Comparison of ENCODE assay signal across 14 mouse cellular contexts in the genomic region with DNA sequence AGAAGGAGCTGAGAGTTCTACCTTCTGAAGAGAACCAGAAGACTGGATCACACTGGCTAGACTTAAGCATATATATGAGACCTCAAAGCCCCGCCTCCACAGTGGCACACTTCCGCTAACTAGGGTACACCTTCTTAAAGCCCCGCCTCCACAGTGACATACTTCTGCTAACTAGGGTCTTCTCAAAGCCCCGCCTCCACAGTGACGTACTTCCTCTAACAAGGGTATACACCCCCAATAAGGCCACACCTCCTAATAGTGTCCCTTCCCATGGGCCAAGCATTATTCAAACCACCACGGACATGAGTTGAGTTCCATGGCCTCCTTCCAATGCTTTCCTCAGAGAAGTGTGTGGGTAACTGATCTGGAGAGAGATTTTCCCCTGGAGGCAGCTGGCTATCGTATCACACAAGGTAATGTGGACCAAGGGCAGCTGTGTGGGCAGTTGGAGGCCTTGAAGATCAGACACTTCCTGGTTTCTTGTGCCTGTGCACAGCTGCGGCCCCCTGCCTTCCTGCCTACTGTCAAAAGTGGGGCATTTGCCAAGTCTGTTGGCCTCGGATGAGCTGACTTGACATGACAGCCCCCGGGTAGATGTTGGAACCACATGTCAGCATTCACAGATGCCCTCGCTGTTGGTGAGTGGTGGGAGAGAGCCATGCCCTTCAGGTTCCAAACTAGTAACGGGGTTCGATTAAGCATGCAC.
DNase-seq lines count a peak whose midpoint lies in the region; ATAC-seq and TF ChIP-seq lines count a peak whose summit lies in the region.
"Had no signal": no experiment of that assay in that cellular context is flagged by ENCODE, and none has a peak within 500 bp of the region (broad histone marks: within the 10 kb centered on the region; RNA-seq: fewer than 3 reads in every experiment).

No protein-coding gene starts in this region.

- TF ChIP-seq POLR2A in cerebellum, adult 2 months (IDR thresholded peaks at IDR 0.05; ENCODE audit: borderline replicate concordance, insufficient read depth, low read length), result no peak

- no peaks in the 10 kb centered on the region for H3K27me3 ChIP-seq in midbrain, postnatal 0 days (ENCODE audit: insufficient read depth, low read length)
- no peaks in the 10 kb centered on the region for H3K27me3 ChIP-seq in midbrain, embryonic 13.5 days
- no peaks in the 10 kb centered on the region for H3K27me3 ChIP-seq in cerebellum, adult 2 months (ENCODE audit: control insufficient read depth, insufficient read depth, low read length)
- H3K27me3 ChIP-seq: heart, embryonic 15.5 days; kidney, embryonic 15.5 days; stomach, embryonic 15.5 days had no signal

- ATAC-seq in cerebellum, adult (ENCODE audit: insufficient number of reproducible peaks, low FRiP score, low TSS enrichment), result peak; percentile 45; the same call in 1 of the 2 replicates
- peak; percentile 35; the same call in 1 of the 2 replicates for ATAC-seq in midbrain, postnatal 0 days (ENCODE audit: low FRiP score)
- ATAC-seq in midbrain, embryonic 13.5 days, result no peak
- ATAC-seq in megakaryocyte progenitor cell, adult 5-6 weeks (replicated peaks; ENCODE audit: poor library complexity), result peak; percentile 37

- H3K36me3 ChIP-seq in midbrain, postnatal 0 days (ENCODE audit: insufficient read depth, low read length), result peaks cover 29% of the 10 kb centered on the region
- H3K36me3 ChIP-seq in midbrain, embryonic 13.5 days, result peaks cover 59% of the 10 kb centered on the region
- H3K36me3 ChIP-seq: G1E; heart, embryonic 15.5 days; kidney, embryonic 15.5 days; stomach, embryonic 15.5 days had no signal

- H3K4me1 ChIP-seq in midbrain, postnatal 0 days (ENCODE audit: insufficient read depth, low read length), result no peaks in the 10 kb centered on the region
- H3K4me1 ChIP-seq in midbrain, embryonic 13.5 days (replicated peaks), result peaks cover 6% of the 10 kb centered on the region; the same call in 1 of the 2 replicates
- peaks cover 39% of the 10 kb centered on the region for H3K4me1 ChIP-seq in cerebellum, adult 2 months (ENCODE audit: control insufficient read depth, insufficient read depth, low read length)
- H3K4me1 ChIP-seq: heart, embryonic 15.5 days; kidney, embryonic 15.5 days; stomach, embryonic 15.5 days had no signal

- no peaks in the 10 kb centered on the region for H3K9me3 ChIP-seq in midbrain, postnatal 0 days (ENCODE audit: low read length)
- no peaks in the 10 kb centered on the region for H3K9me3 ChIP-seq in midbrain, embryonic 13.5 days
- H3K9me3 ChIP-seq: heart, embryonic 15.5 days; kidney, embryonic 15.5 days; stomach, embryonic 15.5 days had no signal

- no peak overlapping the region for H3K4me3 ChIP-seq in midbrain, postnatal 0 days (ENCODE audit: low read depth, low read length)
- H3K4me3 ChIP-seq in midbrain, embryonic 13.5 days (replicated peaks), result no peak overlapping the region
- H3K4me3 ChIP-seq in cerebellum, adult 2 months (replicated peaks; ENCODE audit: insufficient read depth, low read depth, low read length), result no peak overlapping the region
- H3K4me3 ChIP-seq: heart, embryonic 15.5 days; kidney, embryonic 15.5 days; stomach, embryonic 15.5 days had no signal

- intact Hi-C loops in gastrocnemius, postnatal 36 days (cut with DNase I), result loop anchor here (5.0 kb wide), 2 partner anchors 182 to 197 kb away; no protein-coding TSS in a partner anchor

- H3K27ac ChIP-seq in midbrain, postnatal 0 days (ENCODE audit: low read depth, low read length), result no peak overlapping the region
- no peak overlapping the region for H3K27ac ChIP-seq in midbrain, embryonic 13.5 days
- H3K27ac ChIP-seq in cerebellum, adult 2 months (ENCODE audit: insufficient read depth, low read length), result peak overlapping the region; percentile 41
- H3K27ac ChIP-seq: heart, embryonic 15.5 days; kidney, embryonic 15.5 days; macrophage; stomach, embryonic 15.5 days had no signal

- TF ChIP-seq CTCF in midbrain, postnatal 0 days (IDR thresholded peaks at IDR 0.05), result no peak
- no peak for TF ChIP-seq CTCF in cerebellum, adult 2 months (IDR thresholded peaks at IDR 0.05; ENCODE audit: borderline replicate concordance, insufficient read depth, low read depth, low read length)

- WGBS in midbrain, postnatal 0 days, result 90% methylated on average over 13 of the region's 13 CpGs
- WGBS in midbrain, embryonic 13.5 days, result 90% methylated on average over 13 of the region's 13 CpGs
- WGBS in cerebellum, adult 2 months, result 38% methylated on average over 13 of the region's 13 CpGs

- H3K9ac ChIP-seq in midbrain, postnatal 0 days (replicated peaks; ENCODE audit: low read length, poor library complexity, severe bottlenecking), result no peak overlapping the region
- H3K9ac ChIP-seq in midbrain, embryonic 13.5 days (replicated peaks), result no peak overlapping the region
- H3K9ac ChIP-seq: heart, embryonic 15.5 days; kidney, embryonic 15.5 days; stomach, embryonic 15.5 days had no signal

- DNase-seq in cerebellum, adult 8-10 months, result no peak
- peak; percentile 86 for DNase-seq in midbrain, postnatal 0 days (ENCODE audit: low spot score)
- DNase-seq in cerebellum, adult 2 months, result peak; percentile 49 to 64
- DNase-seq in right cerebral cortex, postnatal 14 days, result no peak
- DNase-seq in gastrocnemius, postnatal 36 days, result no peak
- DNase-seq: lung, adult 18-20 months had no signal

- H3K4me2 ChIP-seq in midbrain, postnatal 0 days (ENCODE audit: low read depth, low read length, poor library complexity, severe bottlenecking), result no peak overlapping the region
- H3K4me2 ChIP-seq in midbrain, embryonic 13.5 days (replicated peaks), result no peak overlapping the region
- H3K4me2 ChIP-seq: heart, embryonic 15.5 days; kidney, embryonic 15.5 days; stomach, embryonic 15.5 days had no signal

Comparison
In these comparisons a context has a peak if more than half of its experiments do, and no peak if none do; other contexts are left out.
1. DNase-seq: peak in midbrain, postnatal 0 days (single experiment) and cerebellum, adult 2 months (2 of 2); none in cerebellum, adult 8-10 months (single experiment), right cerebral cortex, postnatal 14 days (single experiment) and gastrocnemius, postnatal 36 days (0 of 2).